Mouse (Mus musculus): Measurements from ENCODE around the gene Mga. TPM values are rescaled to one million over a fixed set of nuclear protein-coding genes. Genes with fewer than 3 reads are reported as not detected.

The Mga gene
- polyA plus RNA-seq, 1 experiment from 2014 or later: 25.3 TPM

DNA sequence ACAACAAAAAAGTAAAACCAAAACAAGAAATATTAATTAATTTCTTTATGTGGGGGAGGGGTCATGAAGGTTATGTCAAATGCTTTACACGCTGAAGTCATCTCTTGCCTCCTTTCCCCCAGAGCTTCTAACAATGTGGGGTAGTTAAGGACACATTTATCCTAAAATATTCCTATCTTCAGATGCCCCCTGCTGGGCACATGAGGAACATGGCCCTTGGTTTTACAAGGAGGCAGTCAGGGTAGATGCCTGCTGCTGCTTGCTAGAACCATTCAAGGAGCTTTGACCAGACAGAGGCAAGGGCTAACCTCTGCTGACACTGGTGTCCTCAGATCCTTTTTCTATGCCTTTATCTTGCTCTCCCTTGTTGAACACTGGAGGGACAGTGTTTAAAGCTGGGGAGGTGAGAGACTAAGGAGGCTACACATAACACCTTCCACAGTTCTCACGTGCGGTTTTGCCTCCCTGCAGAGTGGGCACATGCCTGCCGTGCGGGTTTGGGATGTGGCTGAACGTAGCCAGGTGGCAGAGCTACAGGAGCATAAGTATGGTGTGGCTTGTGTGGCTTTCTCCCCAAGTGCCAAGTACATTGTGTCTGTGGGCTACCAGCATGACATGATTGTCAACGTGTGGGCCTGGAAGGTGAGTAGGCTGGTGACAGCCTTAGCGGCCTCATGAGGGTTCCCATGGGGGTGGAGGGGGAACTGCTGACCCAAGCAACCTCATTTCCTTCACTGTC is 114.6 kb downstream of the Mga start:
- Histone ChIP-seq H3K9me3 (no peaks in the 10 kb centered on the region), H3K9ac (no peak overlapping the region), H3K27me3 (no peaks in the 10 kb centered on the region), H3K4me2 (no peak overlapping the region), H3K27ac (no peak overlapping the region), H3K4me1 (no peaks in the 10 kb centered on the region), H3K4me3 (no peak overlapping the region), H3K36me3 (peaks cover 34% of the 10 kb centered on the region)
- ATAC-seq (ENCODE audit: insufficient number of reproducible peaks, low FRiP score, low TSS enrichment, low read depth): 0 out of 2 replicates have a peak, but pooled peaks have one; percentile 35
- WGBS: 76% methylated on average over 8 of the region's 8 CpGs

DNA sequence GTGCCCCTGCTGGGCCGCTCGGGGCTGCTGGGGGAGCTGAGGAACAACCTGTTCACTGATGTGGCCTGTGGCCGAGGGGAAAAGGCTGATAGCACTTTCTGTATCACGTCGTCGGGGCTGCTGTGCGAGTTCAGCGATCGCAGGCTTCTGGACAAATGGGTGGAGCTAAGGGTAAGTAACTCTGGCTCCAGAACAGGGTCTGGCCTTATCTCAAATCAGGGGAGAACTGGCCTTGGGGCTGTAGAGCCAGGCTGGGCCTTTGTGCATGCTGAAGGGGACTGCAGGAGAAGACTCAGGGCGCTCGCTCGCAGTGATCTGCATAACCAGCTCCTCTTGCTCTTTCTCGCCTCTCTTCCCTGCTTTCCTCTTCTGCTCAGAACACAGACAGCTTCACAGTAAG is 115.9 kb downstream of the Mga start:
- Histone ChIP-seq H3K36me3 (peaks cover 45% of the 10 kb centered on the region), H3K27me3 (no peaks in the 10 kb centered on the region), H3K9ac (no peak overlapping the region), H3K27ac (no peak overlapping the region), H3K4me3 (no peak overlapping the region), H3K4me2 (no peak overlapping the region), H3K9me3 (no peaks in the 10 kb centered on the region), H3K4me1 (no peaks in the 10 kb centered on the region)
- whole genome bisulfite sequencing: 84% methylated on average over 13 of the region's 13 CpGs
- no peak for ATAC-seq (ENCODE audit: insufficient number of reproducible peaks, low FRiP score, low TSS enrichment, low read depth)

DNA sequence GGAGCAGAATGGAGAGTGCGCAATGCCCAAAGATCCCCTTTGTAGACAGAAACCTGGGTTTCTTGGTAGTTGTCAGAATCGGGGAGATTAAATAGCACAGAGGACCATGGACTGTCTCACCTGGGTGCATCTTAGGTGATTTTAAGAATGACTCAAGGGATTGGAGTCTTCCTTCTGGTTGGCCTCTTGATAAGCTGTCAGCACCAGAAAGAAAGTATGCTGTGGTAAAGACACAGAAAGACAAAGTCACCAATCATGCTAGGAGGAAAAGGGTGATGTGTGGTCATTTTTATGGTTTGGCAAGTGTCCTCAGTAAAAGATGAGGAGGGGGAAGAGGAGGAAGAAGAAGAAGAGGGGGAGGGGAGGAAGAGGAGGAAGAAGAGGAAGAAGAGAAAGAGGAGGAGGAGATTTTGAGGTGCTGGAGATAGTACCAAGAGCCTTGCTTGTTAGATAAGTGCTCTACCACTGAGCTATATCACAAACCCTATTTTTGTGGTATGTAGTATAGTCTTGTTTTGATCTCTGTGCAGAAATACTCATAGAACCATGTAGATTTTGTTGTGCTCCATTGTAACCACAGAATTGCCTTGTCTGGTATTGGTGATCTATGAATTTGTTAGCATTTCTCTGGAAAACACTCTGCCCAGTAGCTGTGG is 116.9 kb downstream of the Mga start:
- Histone ChIP-seq H3K4me2 (no peak overlapping the region), H3K9me3 (no peaks in the 10 kb centered on the region), H3K36me3 (peaks cover 55% of the 10 kb centered on the region), H3K27me3 (no peaks in the 10 kb centered on the region), H3K9ac (no peak overlapping the region), H3K4me1 (no peaks in the 10 kb centered on the region), H3K4me3 (no peak overlapping the region), H3K27ac (no peak overlapping the region)
- ATAC-seq (ENCODE audit: insufficient number of reproducible peaks, low FRiP score, low TSS enrichment, low read depth): no peak
- WGBS: 95% methylated on average over 2 of the region's 2 CpGs

DNA sequence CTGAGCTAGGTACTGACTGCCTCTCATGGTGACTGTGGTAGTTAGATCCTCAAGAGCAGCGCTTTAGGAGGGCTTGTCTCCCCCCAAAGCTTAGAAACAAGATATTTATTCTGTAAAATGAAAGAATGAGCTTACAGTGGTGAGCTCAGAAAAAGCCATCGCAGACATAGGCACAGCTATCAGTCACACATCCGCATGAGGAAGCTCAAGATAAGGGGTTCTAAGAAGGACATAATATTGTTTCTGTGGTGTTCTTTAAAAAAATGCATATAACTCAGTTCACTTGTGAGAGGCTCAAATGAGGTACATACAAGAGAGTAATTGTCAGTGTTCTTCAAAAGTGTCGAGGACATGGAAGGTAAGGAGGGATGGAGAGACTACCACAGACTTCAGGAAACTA is 118.9 kb downstream of the Mga start:
- Histone ChIP-seq H3K4me1 (no peaks in the 10 kb centered on the region), H3K4me3 (no peak overlapping the region), H3K9ac (no peak overlapping the region), H3K27ac (no peak overlapping the region), H3K36me3 (peaks cover 74% of the 10 kb centered on the region), H3K9me3 (no peaks in the 10 kb centered on the region), H3K27me3 (no peaks in the 10 kb centered on the region), H3K4me2 (no peak overlapping the region)
- WGBS: 90% methylated on average over 4 of the region's 4 CpGs
- no peak for ATAC-seq (ENCODE audit: insufficient number of reproducible peaks, low FRiP score, low TSS enrichment, low read depth)

DNA sequence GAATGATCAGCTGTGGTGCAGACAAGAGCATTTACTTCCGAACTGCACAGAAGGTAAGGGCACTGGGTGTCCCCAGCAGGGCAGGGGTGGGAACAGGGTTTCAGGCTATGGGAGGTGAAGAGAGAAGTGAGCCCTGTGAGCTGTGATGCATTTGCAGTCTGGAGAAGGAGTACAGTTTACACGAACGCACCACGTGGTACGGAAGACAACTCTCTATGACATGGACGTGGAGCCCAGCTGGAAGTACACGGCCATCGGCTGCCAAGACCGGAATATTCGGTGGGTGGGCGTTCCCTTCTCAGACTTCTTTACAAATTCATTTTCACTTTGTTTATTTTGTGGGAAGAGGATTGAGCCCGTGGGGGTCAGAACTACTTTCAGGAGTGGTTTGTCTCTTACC is 120.6 kb downstream of the Mga start:
- Histone ChIP-seq H3K4me3 (no peak overlapping the region), H3K27ac (no peak overlapping the region), H3K4me1 (no peaks in the 10 kb centered on the region), H3K9ac (no peak overlapping the region), H3K9me3 (no peaks in the 10 kb centered on the region), H3K27me3 (no peaks in the 10 kb centered on the region), H3K4me2 (no peak overlapping the region), H3K36me3 (peaks cover 89% of the 10 kb centered on the region)
- ATAC-seq (ENCODE audit: insufficient number of reproducible peaks, low FRiP score, low TSS enrichment, low read depth): no peak
- 93% methylated on average over 12 of the region's 12 CpGs for WGBS

Small RNAs within 50 kb of the gene (microRNA-seq; reads per million reads assigned to microRNA genes)
- not detected for gene Mir7665

Other genes starting within 250 kb of the Mga start
- 44.1 and 45.2 TPM in 2 replicates for gene Ndufaf1, start 234.4 kb upstream of the Mga start, polyA plus RNA-seq (2015; fragmentation: Nextera tagmentation; extraction: Ambion mirVana)
- 44.9 and 46.8 TPM in 2 replicates for gene Rtf1, start 222.2 kb upstream of the Mga start, polyA plus RNA-seq (2015; fragmentation: Nextera tagmentation; extraction: Ambion mirVana)
- gene Itpka, start 154.9 kb upstream of the Mga start, polyA plus RNA-seq (2015; fragmentation: Nextera tagmentation; extraction: Ambion mirVana): 0.31 and 0.55 TPM in 2 replicates
- not detected in 2 replicates for gene Ltk, start 136.8 kb upstream of the Mga start, polyA plus RNA-seq (2015; fragmentation: Nextera tagmentation; extraction: Ambion mirVana)
- 22.1 and 22.2 TPM in 2 replicates for gene Rpap1, start 109.7 kb upstream of the Mga start, polyA plus RNA-seq (2015; fragmentation: Nextera tagmentation; extraction: Ambion mirVana)
- 28.7 and 32.6 TPM in 2 replicates for gene Tyro3, start 99.5 kb upstream of the Mga start, polyA plus RNA-seq (2015; fragmentation: Nextera tagmentation; extraction: Ambion mirVana)
- 4.0 and 4.3 TPM in 2 replicates for gene Mapkbp1, start 75.5 kb downstream of the Mga start, polyA plus RNA-seq (2015; fragmentation: Nextera tagmentation; extraction: Ambion mirVana)
- gene Jmjd7, start 130.3 kb downstream of the Mga start, polyA plus RNA-seq (2015; fragmentation: Nextera tagmentation; extraction: Ambion mirVana): 17.5 and 18.4 TPM in 2 replicates
- 3.8 and 5.0 TPM in 2 replicates for gene Gm28042, start 130.3 kb downstream of the Mga start, polyA plus RNA-seq (2015; fragmentation: Nextera tagmentation; extraction: Ambion mirVana)
- 2.8 and 3.9 TPM in 2 replicates for gene Pla2g4b, start 136.2 kb downstream of the Mga start, polyA plus RNA-seq (2015; fragmentation: Nextera tagmentation; extraction: Ambion mirVana)